In genomic region chr15:91018161-91018860, GRCm38 (mm10) we compare ENCODE assay signal across 9 mouse cellular contexts. TPM values are rescaled to one million over a fixed set of nuclear protein-coding genes. Genes with fewer than 3 reads are reported as not detected.
DNase-seq lines count a peak whose midpoint lies in the region; ATAC-seq and TF ChIP-seq lines count a peak whose summit lies in the region.
"Had no signal": no experiment of that assay in that cellular context is flagged by ENCODE, and none has a peak within 500 bp of the region (broad histone marks: within the 10 kb centered on the region; RNA-seq: fewer than 3 reads in every experiment).

No protein-coding gene starts in this region.

- no peaks in the 10 kb centered on the region for H3K9me3 ChIP-seq in forebrain, postnatal 0 days (ENCODE audit: low read length)
- H3K9me3 ChIP-seq: liver, embryonic 13.5 days had no signal

- DNase-seq in right cerebral cortex, postnatal 10 days (ENCODE audit: low spot score in 2 of 2): peak; percentile 71 to 82
- no peak for DNase-seq in right cerebral cortex, postnatal 4 days
- peak; percentile 85 for DNase-seq in forebrain, postnatal 0 days
- DNase-seq in mesoderm, embryonic 11.5 days (ENCODE audit: low read depth, low spot score): peak; percentile 71
- no peak for DNase-seq in adrenal gland, adult 8-10 months
- DNase-seq in kidney, adult 11 months: no peak
- no peak for DNase-seq in adrenal gland, postnatal 25 days
- DNase-seq in thymus, adult 2 months: no peak
- DNase-seq: liver, embryonic 13.5 days had no signal

- peak overlapping the region; percentile 70 for H3K9ac ChIP-seq in forebrain, postnatal 0 days
- H3K9ac ChIP-seq: liver, embryonic 13.5 days had no signal

- H3K4me1 ChIP-seq in forebrain, postnatal 0 days (ENCODE audit: insufficient read depth): peaks cover 31% of the 10 kb centered on the region
- no peaks in the 10 kb centered on the region for H3K4me1 ChIP-seq in thymus, adult 2 months (replicated peaks; ENCODE audit: control insufficient read depth, insufficient read depth, low read length)
- H3K4me1 ChIP-seq: liver, embryonic 13.5 days had no signal

- H3K27me3 ChIP-seq in forebrain, postnatal 0 days (ENCODE audit: insufficient read depth, low read length): no peaks in the 10 kb centered on the region
- H3K27me3 ChIP-seq in thymus, adult 2 months (ENCODE audit: control insufficient read depth, insufficient read depth, low read length): no peaks in the 10 kb centered on the region
- H3K27me3 ChIP-seq: liver, embryonic 13.5 days had no signal

- ATAC-seq in forebrain, postnatal 0 days: peak; percentile 85

- 8% methylated on average over 9 of the region's 9 CpGs for WGBS in forebrain, postnatal 0 days
- WGBS in thymus, adult 2 months: 86% methylated on average over 9 of the region's 9 CpGs

- TF ChIP-seq POLR2A in thymus, adult 2 months (IDR thresholded peaks at IDR 0.05; ENCODE audit: control insufficient read depth, extremely low read depth, insufficient read depth, low read length, poor library complexity): no peak

- peak overlapping the region; percentile 90 for H3K27ac ChIP-seq in forebrain, postnatal 0 days (ENCODE audit: low read depth, low read length)
- no peak overlapping the region for H3K27ac ChIP-seq in thymus, adult 2 months (ENCODE audit: control insufficient read depth, insufficient read depth, low read length)
- H3K27ac ChIP-seq: liver, embryonic 13.5 days had no signal

- no peak for TF ChIP-seq CTCF in forebrain, postnatal 0 days (IDR thresholded peaks at IDR 0.05; ENCODE audit: low read depth)
- no peak for TF ChIP-seq CTCF in thymus, adult 2 months (IDR thresholded peaks at IDR 0.05; ENCODE audit: borderline replicate concordance, control insufficient read depth, extremely low read depth, insufficient read depth, low read length, poor library complexity)

- H3K36me3 ChIP-seq in forebrain, postnatal 0 days (ENCODE audit: insufficient read depth): no peaks in the 10 kb centered on the region
- H3K36me3 ChIP-seq in thymus, adult 2 months (ENCODE audit: control insufficient read depth, insufficient read depth, low read length): no peaks in the 10 kb centered on the region
- H3K36me3 ChIP-seq: liver, embryonic 13.5 days had no signal

- peak overlapping the region; percentile 63 for H3K4me2 ChIP-seq in forebrain, postnatal 0 days (ENCODE audit: low read depth)
- H3K4me2 ChIP-seq: liver, embryonic 13.5 days had no signal

- peak overlapping the region; percentile 27 for H3K4me3 ChIP-seq in forebrain, postnatal 0 days (ENCODE audit: low read depth, low read length)
- H3K4me3 ChIP-seq in thymus, adult 2 months (ENCODE audit: control insufficient read depth, insufficient read depth, low read length): no peak overlapping the region
- H3K4me3 ChIP-seq: liver, embryonic 13.5 days had no signal

RNA-seq across cellular contexts. Expression of gene Kif21a, which starts 31.4 kb away (rescaled TPM):
- 44.8 and 56.8 TPM in 2 replicates for total RNA-seq in forebrain, postnatal 0 days (2014; rRNA removed)
- 15.8 and 24.5 TPM in 2 replicates for polyA plus RNA-seq in forebrain, postnatal 0 days (2015; fragmentation: Nextera tagmentation; extraction: Ambion mirVana)
- total RNA-seq in adrenal gland, adult 8-10 months (2022): 10 to 100 TPM; 15.8 to 26.1 (median 21.8) TPM
- 15.4 and 23.0 TPM in 2 replicates for total RNA-seq in adrenal gland, postnatal 25 days (2021)
- polyA plus RNA-seq in thymus, adult 2 months (2012; rRNA removed): 1.5 and 1.9 TPM in 2 replicates

Comparison
In these comparisons a context has a peak if more than half of its experiments do, and no peak if none do; other contexts are left out.
1. DNase-seq: peak in right cerebral cortex, postnatal 10 days (2 of 2), forebrain, postnatal 0 days (single experiment) and mesoderm, embryonic 11.5 days (single experiment); none in right cerebral cortex, postnatal 4 days (single experiment), adrenal gland, adult 8-10 months (single experiment), kidney, adult 11 months (single experiment), adrenal gland, postnatal 25 days (single experiment) and thymus, adult 2 months (single experiment).